Comparison of ENCODE assay signal across 30 mouse cellular contexts in the genomic region with DNA sequence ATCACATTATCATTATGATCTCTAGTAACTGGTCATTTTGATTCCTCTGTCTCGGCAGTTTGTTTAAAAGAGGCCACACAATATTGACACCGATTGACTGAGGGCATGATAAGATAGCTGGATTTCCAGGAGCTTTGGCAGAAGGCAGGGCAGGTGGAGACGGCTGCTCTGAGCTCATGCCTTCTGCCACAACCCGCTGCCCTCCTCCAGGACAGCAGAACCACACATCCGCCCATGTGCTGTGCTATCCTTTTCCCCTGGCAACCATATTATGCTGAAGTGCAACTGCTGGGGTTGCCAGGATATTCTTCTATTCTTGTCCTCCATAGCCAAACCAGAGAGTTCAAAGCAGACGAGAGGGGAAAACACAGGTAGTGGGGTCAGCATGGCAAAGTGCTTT. TPM values are rescaled to one million over a fixed set of nuclear protein-coding genes. Genes with fewer than 3 reads are reported as not detected.
DNase-seq lines count a peak whose midpoint lies in the region; ATAC-seq and TF ChIP-seq lines count a peak whose summit lies in the region.
"Had no signal": no experiment of that assay in that cellular context is flagged by ENCODE, and none has a peak within 500 bp of the region (broad histone marks: within the 10 kb centered on the region; RNA-seq: fewer than 3 reads in every experiment).

No protein-coding gene starts in this region.

- H3K4me2 ChIP-seq in hindbrain, postnatal 0 days (ENCODE audit: low read depth, low read length): no peak overlapping the region
- H3K4me2 ChIP-seq in hindbrain, embryonic 12.5 days (replicated peaks): no peak overlapping the region
- peak overlapping the region; percentile 30 for H3K4me2 ChIP-seq in myocyte (ENCODE audit: low read depth)
- H3K4me2 ChIP-seq: embryonic facial prominence, embryonic 13.5 days; heart, embryonic 15.5 days; limb, embryonic 13.5 days; liver, embryonic 11.5 days; lung, embryonic 15.5 days; neural tube, embryonic 13.5 days had no signal

- H3K4me3 ChIP-seq in hindbrain, postnatal 0 days (ENCODE audit: low read length): no peak overlapping the region
- H3K4me3 ChIP-seq in hindbrain, embryonic 12.5 days: no peak overlapping the region
- H3K4me3 ChIP-seq in myocyte: no peak overlapping the region
- H3K4me3 ChIP-seq: embryonic facial prominence, embryonic 13.5 days; forebrain, embryonic 10.5 days; heart, embryonic 10.5 days; heart, embryonic 15.5 days; limb, embryonic 13.5 days; lung, embryonic 15.5 days; midbrain, embryonic 10.5 days; neural tube, embryonic 13.5 days had no signal

- no peak for TF ChIP-seq POLR2A in myocyte (IDR thresholded peaks at IDR 0.05; ENCODE audit: insufficient read length, low read depth)

- H3K9me3 ChIP-seq in hindbrain, postnatal 0 days (ENCODE audit: low read length): no peaks in the 10 kb centered on the region
- H3K9me3 ChIP-seq in hindbrain, embryonic 12.5 days (replicated peaks): no peaks in the 10 kb centered on the region
- H3K9me3 ChIP-seq: embryonic facial prominence, embryonic 13.5 days; forebrain, embryonic 10.5 days; heart, embryonic 10.5 days; heart, embryonic 15.5 days; limb, embryonic 13.5 days; lung, embryonic 15.5 days; midbrain, embryonic 10.5 days; neural tube, embryonic 13.5 days had no signal

- ATAC-seq in hindbrain, postnatal 0 days: peak; percentile 51; the same call in 1 of the 2 replicates
- no peak for ATAC-seq in hindbrain, embryonic 12.5 days (ENCODE audit: low FRiP score)
- ATAC-seq: forebrain, postnatal 0 days; intestine, embryonic 16.5 days; midbrain, embryonic 16.5 days; Patski had no signal

- 62% methylated on average over 6 of the region's 6 CpGs for WGBS in hindbrain, postnatal 0 days
- 88% methylated on average over 6 of the region's 6 CpGs for WGBS in hindbrain, embryonic 12.5 days

- no peak for TF ChIP-seq CTCF in hindbrain, postnatal 0 days (IDR thresholded peaks at IDR 0.05; ENCODE audit: low read depth)

- no peak overlapping the region for H3ac ChIP-seq in myocyte (ENCODE audit: control insufficient read depth, insufficient read length)

- no peaks in the 10 kb centered on the region for H3K36me3 ChIP-seq in hindbrain, postnatal 0 days (ENCODE audit: insufficient read depth, low read length)
- H3K36me3 ChIP-seq in hindbrain, embryonic 12.5 days: no peaks in the 10 kb centered on the region
- H3K36me3 ChIP-seq in myocyte (ENCODE audit: control insufficient read depth, insufficient read depth): no peaks in the 10 kb centered on the region
- H3K36me3 ChIP-seq: embryonic facial prominence, embryonic 13.5 days; forebrain, embryonic 10.5 days; heart, embryonic 10.5 days; heart, embryonic 15.5 days; limb, embryonic 13.5 days; lung, embryonic 15.5 days; midbrain, embryonic 10.5 days; neural tube, embryonic 13.5 days had no signal

- H3K27ac ChIP-seq in hindbrain, postnatal 0 days: no peak overlapping the region; the same call in 1 of the 2 replicates
- no peak overlapping the region for H3K27ac ChIP-seq in hindbrain, embryonic 12.5 days
- H3K27ac ChIP-seq: embryonic facial prominence, embryonic 13.5 days; forebrain, embryonic 10.5 days; heart, embryonic 10.5 days; heart, embryonic 15.5 days; limb, embryonic 13.5 days; lung, embryonic 15.5 days; midbrain, embryonic 10.5 days; neural tube, embryonic 13.5 days had no signal

- H3K79me2 ChIP-seq in myocyte (ENCODE audit: control insufficient read depth, insufficient read depth): no peaks in the 10 kb centered on the region

- DNase-seq in hindbrain, postnatal 0 days (ENCODE audit: low spot score): no peak
- peak; percentile 69 for DNase-seq in cerebellum, adult 11-12 months
- peak; percentile 71 for DNase-seq in cerebellum, adult 9-11 months
- DNase-seq in right cerebral cortex, postnatal 14 days: no peak
- DNase-seq in layer of hippocampus, adult 9-10 months (ENCODE audit: low spot score): no peak
- no peak for DNase-seq in spleen, postnatal 4 days (ENCODE audit: low spot score in 2 of 2)
- DNase-seq: adrenal gland, postnatal 10 days; forebrain, postnatal 0 days; gastrocnemius, postnatal 10 days; kidney, adult 8-10 months; kidney, postnatal 10 days; thymus, adult 2 months had no signal

- H3K27me3 ChIP-seq in hindbrain, postnatal 0 days (ENCODE audit: insufficient read depth, low read length): no peaks in the 10 kb centered on the region
- H3K27me3 ChIP-seq in hindbrain, embryonic 12.5 days: no peaks in the 10 kb centered on the region
- H3K27me3 ChIP-seq in myocyte (ENCODE audit: control insufficient read depth, insufficient read depth, insufficient read length): no peaks in the 10 kb centered on the region
- H3K27me3 ChIP-seq: embryonic facial prominence, embryonic 13.5 days; heart, embryonic 15.5 days; limb, embryonic 13.5 days; lung, embryonic 15.5 days; neural tube, embryonic 13.5 days had no signal

- H3K4me1 ChIP-seq in hindbrain, postnatal 0 days (ENCODE audit: insufficient read depth, low read length): no peaks in the 10 kb centered on the region
- H3K4me1 ChIP-seq in hindbrain, embryonic 12.5 days: no peaks in the 10 kb centered on the region
- H3K4me1 ChIP-seq: forebrain, embryonic 10.5 days; heart, embryonic 10.5 days; heart, embryonic 15.5 days; limb, embryonic 13.5 days; lung, embryonic 15.5 days; midbrain, embryonic 10.5 days; neural tube, embryonic 13.5 days had no signal

- H3K9ac ChIP-seq in hindbrain, postnatal 0 days (replicated peaks; ENCODE audit: low read length): no peak overlapping the region
- H3K9ac ChIP-seq in hindbrain, embryonic 12.5 days: no peak overlapping the region
- H3K9ac ChIP-seq: embryonic facial prominence, embryonic 13.5 days; forebrain, postnatal 0 days; heart, embryonic 15.5 days; limb, embryonic 13.5 days; lung, embryonic 15.5 days; neural tube, embryonic 13.5 days had no signal

TF ChIP-seq in myocyte, 11 proteins besides CTCF, POLR2A, EP300 and RAD21:
- TF ChIP-seq MYOG (IDR thresholded peaks at IDR 0.05; ENCODE audit: control insufficient read depth in 1 of 3, insufficient read depth in 1 of 3, insufficient read length in 2 of 3, low read depth in 2 of 3) (no peak), MYOD1 (IDR thresholded peaks at IDR 0.05; ENCODE audit: control insufficient read depth in 1 of 3, insufficient read length in 2 of 3, low read depth in 2 of 3) (no peak), POLR2AphosphoS2 (IDR thresholded peaks at IDR 0.05; ENCODE audit: insufficient read length, low read depth) (no peak), USF1 (IDR thresholded peaks at IDR 0.05; ENCODE audit: low read depth) (no peak), REST (IDR thresholded peaks at IDR 0.05; ENCODE audit: insufficient read depth, insufficient read length) (no peak), TCF3 (IDR thresholded peaks at IDR 0.05; ENCODE audit: insufficient read length, low read depth) (no peak), TCF12 (IDR thresholded peaks at IDR 0.05; ENCODE audit: insufficient read depth, poor library complexity, severe bottlenecking) (no peak), E2F4 (IDR thresholded peaks at IDR 0.05; ENCODE audit: insufficient read depth) (no peak), CEBPB (IDR thresholded peaks at IDR 0.05; ENCODE audit: insufficient read depth, poor library complexity, severe bottlenecking) (no peak), MAX (IDR thresholded peaks at IDR 0.05; ENCODE audit: low read depth) (no peak), SRF (IDR thresholded peaks at IDR 0.05; ENCODE audit: control insufficient read depth, insufficient read length, low read depth) (no peak)
TF ChIP-seq in myocyte: peak in this region for 0.

RNA-seq across cellular contexts. Expression of gene Rgs17, which starts 21.5 kb away (rescaled TPM):
- 33.5 and 34.4 TPM in 2 replicates for total RNA-seq in hindbrain, postnatal 0 days (2014; rRNA removed)
- 51.4 and 53.0 TPM in 2 replicates for polyA plus RNA-seq in hindbrain, postnatal 0 days (2015; fragmentation: Nextera tagmentation; extraction: Ambion mirVana)
- polyA plus RNA-seq in hindbrain, embryonic 12.5 days (2016; fragmentation: Nextera tagmentation; extraction: Ambion mirVana): 4.8 and 5.3 TPM in 2 replicates
- polyA plus RNA-seq in myocyte (2012; fragmentation: generic; extraction: Trizol): 0.49 TPM
- total RNA-seq: common myeloid progenitor, adult 5-6 weeks; granulocyte monocyte progenitor cell, adult 5-6 weeks; megakaryocyte progenitor cell, adult 5-6 weeks; MEL had no signal

Comparison
In these comparisons a context has a peak if more than half of its experiments do, and no peak if none do; other contexts are left out.
1. DNase-seq: peak in cerebellum, adult 11-12 months (single experiment) and cerebellum, adult 9-11 months (single experiment); none in hindbrain, postnatal 0 days (single experiment), right cerebral cortex, postnatal 14 days (single experiment), layer of hippocampus, adult 9-10 months (single experiment) and spleen, postnatal 4 days (0 of 2).